Mouse (Mus musculus) induced T-regulatory cell, adult 2 months (primary cell): ENCODE results near the gene Myo5c.

Experiments used
- DNase-seq: peaks from one replicate; pipeline ENCODE4 v3.0.0-alpha.2; 2012; ENCODE audit warnings: low read depth

Gene Myo5c

GRCm38 (mm10) chr9:75319365-75319764, 87.5 kb downstream of the Myo5c start:
- DNase-seq: no peak

DNA sequence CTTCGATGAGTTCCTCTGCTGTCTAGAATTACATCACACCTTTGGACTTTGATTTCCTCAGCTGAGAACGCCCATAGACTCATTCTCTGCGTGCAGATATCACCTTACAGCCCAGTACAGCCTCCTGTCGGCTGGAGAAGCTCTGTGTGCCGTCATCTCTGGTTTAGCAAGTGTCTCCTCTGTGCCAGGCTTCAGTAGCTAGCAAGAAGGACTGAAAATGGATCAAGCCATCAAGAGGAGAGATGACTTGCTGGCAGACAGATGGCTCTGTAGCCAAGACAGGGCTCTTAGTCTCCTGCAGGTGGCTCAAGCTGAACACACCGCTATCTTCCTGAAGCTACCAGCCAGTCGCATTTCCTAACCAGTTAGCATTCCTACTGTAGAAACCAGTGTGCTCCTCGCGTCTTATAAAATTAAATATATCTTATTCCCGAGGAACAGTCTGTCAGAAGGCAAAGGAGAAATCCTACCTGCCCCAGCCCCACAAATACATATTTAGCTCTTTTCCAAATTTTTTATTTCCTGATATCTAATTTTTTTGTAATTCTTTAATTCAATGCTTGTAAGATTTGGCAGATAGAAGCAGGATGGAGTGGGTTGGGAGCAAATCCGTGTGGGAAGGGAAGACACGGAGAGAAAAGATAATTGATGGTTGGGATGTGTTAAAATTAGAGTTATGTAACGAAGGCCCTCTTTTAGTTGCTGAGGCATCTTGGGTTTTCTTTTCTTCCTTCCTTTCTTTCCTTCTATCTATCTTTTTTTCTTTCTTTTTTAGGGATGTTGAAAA, 90.5 kb downstream of the Myo5c start:
- no peak for DNase-seq

- no peak for DNase-seq
These were observed 96.2 kb downstream of the Myo5c start for GRCm38 (mm10) chr9:75328047-75328446.

DNA sequence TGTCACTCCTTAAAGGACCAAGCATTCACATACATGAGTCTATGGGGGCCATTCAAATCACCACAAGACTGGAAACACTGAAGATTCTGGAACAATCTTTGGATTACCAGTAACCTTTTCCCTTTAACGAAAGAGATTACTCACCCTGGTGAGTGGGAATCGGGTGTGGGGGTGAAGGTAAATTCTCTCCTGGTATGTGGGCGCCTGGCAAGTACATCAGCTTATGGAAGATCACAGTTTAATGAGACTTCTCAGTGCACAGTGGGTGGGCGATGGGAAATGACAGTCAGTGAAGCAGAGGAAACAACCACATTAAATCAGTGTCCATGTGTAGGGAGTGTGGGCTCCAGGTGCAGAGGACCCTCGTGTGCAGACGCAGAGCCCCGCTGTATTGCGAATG, 99.0 kb downstream of the Myo5c start:
- DNase-seq: no peak

GRCm38 (mm10) chr9:75334440-75334839, 102.6 kb downstream of the Myo5c start:
- DNase-seq: peak; percentile 8

- DNase-seq: no peak
These were observed 106.2 kb downstream of the Myo5c start for GRCm38 (mm10) chr9:75338016-75338415.

GRCm38 (mm10) chr9:75342433-75342832, 110.6 kb downstream of the Myo5c start:
- no peak for DNase-seq

- DNase-seq: no peak
These were observed 115.6 kb downstream of the Myo5c start, which contains the start of gene Bcl2l10 for GRCm38 (mm10) chr9:75347458-75347857. Gene Bcl2l10, plus strand, starts transcription at chr9:75347758.

- no peak for DNase-seq
These were observed 116.2 kb downstream of the Myo5c start for GRCm38 (mm10) chr9:75348066-75348465.

GRCm38 (mm10) chr9:75348641-75349040, 116.8 kb downstream of the Myo5c start:
- no peak for DNase-seq

GRCm38 (mm10) chr9:75353094-75353493, 121.3 kb downstream of the Myo5c start:
- DNase-seq: no peak
